Mouse (Mus musculus): ENCODE data around the gene Lamb3. TPM values are rescaled to one million over a fixed set of nuclear protein-coding genes. Genes with fewer than 3 reads are reported as not detected.

Gene Lamb3
- polyA plus RNA-seq, 1 experiment from 2014 or later = 3.1 TPM

DNA sequence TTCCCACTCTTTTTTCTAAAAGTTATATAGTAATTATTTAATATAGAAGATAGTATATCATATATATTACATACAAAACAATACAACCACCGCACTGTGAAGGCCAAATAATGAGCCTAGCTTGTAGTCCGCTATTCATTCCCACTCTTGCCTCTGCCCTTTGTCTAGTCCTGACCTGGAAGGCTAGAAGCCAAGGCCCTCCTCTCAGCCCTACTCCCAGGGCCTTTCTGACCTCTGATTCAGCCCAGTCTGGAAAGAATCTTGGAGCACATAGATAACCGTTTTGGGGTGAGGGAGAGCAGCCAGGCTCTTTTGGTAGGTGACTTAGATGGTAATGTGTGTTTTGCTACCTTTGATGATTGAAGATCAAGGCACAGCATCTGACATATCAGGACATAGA is 86.4 kb downstream of the Lamb3 start:
- no peak overlapping the region for H3K9ac ChIP-seq (ENCODE audit: low read length)
- no peaks in the 10 kb centered on the region for H3K9me3 ChIP-seq (ENCODE audit: control insufficient read depth, low read length)
- H3K4me2 ChIP-seq (ENCODE audit: low read length) = no peak overlapping the region
- H3K27ac ChIP-seq (replicated peaks in 1 of 2; ENCODE audit: control insufficient read depth in 1 of 2, insufficient read depth in 1 of 2, low read depth in 2 of 2, low read length in 2 of 2) = no peak overlapping the region
- no peaks in the 10 kb centered on the region for H3K27me3 ChIP-seq (ENCODE audit: control insufficient read depth, insufficient read depth, low read length)
- no peaks in the 10 kb centered on the region for H3K36me3 ChIP-seq (ENCODE audit: control insufficient read depth, insufficient read depth, low read length)
- no peak overlapping the region for H3K4me3 ChIP-seq (ENCODE audit: control insufficient read depth in 1 of 2, insufficient read depth in 1 of 2, low read depth in 1 of 2, low read length in 2 of 2)
- 62% methylated on average over 3 of the region's 3 CpGs for WGBS
- H3K4me1 ChIP-seq (ENCODE audit: control insufficient read depth in 2 of 2, insufficient read depth in 2 of 2, low read length in 2 of 2) = no peaks in the 10 kb centered on the region
- ATAC-seq (ENCODE audit: insufficient number of reproducible peaks, insufficient read depth, low FRiP score, low read depth) = no peak

DNA sequence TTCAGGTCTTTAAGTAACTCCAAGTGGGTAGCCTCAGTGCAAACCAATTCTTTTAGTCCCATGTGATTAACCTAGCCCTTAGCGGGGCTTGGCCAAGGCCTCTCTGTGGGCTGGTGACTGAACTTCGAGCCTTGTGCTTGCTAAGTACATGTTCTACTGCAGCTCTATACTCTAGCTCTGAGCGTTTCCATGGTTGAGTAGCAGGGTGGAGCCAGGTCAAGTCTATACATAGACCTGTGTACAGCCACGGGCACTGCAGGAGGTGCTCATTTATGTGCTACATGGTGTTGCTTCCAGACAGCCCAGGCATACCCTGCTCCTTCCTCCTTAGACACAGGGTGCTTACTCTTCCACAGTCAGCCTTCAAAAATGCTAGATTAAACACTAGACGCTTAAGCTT is 88.4 kb downstream of the Lamb3 start:
- Histone ChIP-seq H3K27ac (replicated peaks in 1 of 2; ENCODE audit: control insufficient read depth in 1 of 2, insufficient read depth in 1 of 2, low read depth in 2 of 2, low read length in 2 of 2) (no peak overlapping the region), H3K9me3 (ENCODE audit: control insufficient read depth, low read length) (no peaks in the 10 kb centered on the region), H3K9ac (ENCODE audit: low read length) (no peak overlapping the region), H3K27me3 (ENCODE audit: control insufficient read depth, insufficient read depth, low read length) (no peaks in the 10 kb centered on the region), H3K4me3 (ENCODE audit: control insufficient read depth in 1 of 2, insufficient read depth in 1 of 2, low read depth in 1 of 2, low read length in 2 of 2) (no peak overlapping the region), H3K36me3 (ENCODE audit: control insufficient read depth, insufficient read depth, low read length) (no peaks in the 10 kb centered on the region), H3K4me2 (ENCODE audit: low read length) (no peak overlapping the region), H3K4me1 (ENCODE audit: control insufficient read depth in 2 of 2, insufficient read depth in 2 of 2, low read length in 2 of 2) (no peaks in the 10 kb centered on the region)
- no peak for ATAC-seq (ENCODE audit: insufficient number of reproducible peaks, insufficient read depth, low FRiP score, low read depth)
- 75% methylated on average over 5 of the region's 5 CpGs for WGBS

GRCm38 (mm10) chr1:193298141-193298765 is 90.8 kb downstream of the Lamb3 start:
- Histone ChIP-seq H3K4me1 (ENCODE audit: control insufficient read depth in 2 of 2, insufficient read depth in 2 of 2, low read length in 2 of 2) (peaks cover 4% of the 10 kb centered on the region in 2 experiments; a peak in 2 of 4 replicates), H3K27me3 (ENCODE audit: control insufficient read depth, insufficient read depth, low read length) (no peaks in the 10 kb centered on the region), H3K4me2 (ENCODE audit: low read length) (no peak overlapping the region), H3K9ac (ENCODE audit: low read length) (no peak overlapping the region), H3K9me3 (ENCODE audit: control insufficient read depth, low read length) (no peaks in the 10 kb centered on the region), H3K27ac (replicated peaks in 1 of 2; ENCODE audit: control insufficient read depth in 1 of 2, insufficient read depth in 1 of 2, low read depth in 2 of 2, low read length in 2 of 2) (no peak overlapping the region), H3K4me3 (ENCODE audit: control insufficient read depth in 1 of 2, insufficient read depth in 1 of 2, low read depth in 1 of 2, low read length in 2 of 2) (no peak overlapping the region), H3K36me3 (ENCODE audit: control insufficient read depth, insufficient read depth, low read length) (no peaks in the 10 kb centered on the region)
- 79% methylated on average over 3 of the region's 3 CpGs for WGBS
- ATAC-seq (ENCODE audit: insufficient number of reproducible peaks, insufficient read depth, low FRiP score, low read depth) = no peak

DNA sequence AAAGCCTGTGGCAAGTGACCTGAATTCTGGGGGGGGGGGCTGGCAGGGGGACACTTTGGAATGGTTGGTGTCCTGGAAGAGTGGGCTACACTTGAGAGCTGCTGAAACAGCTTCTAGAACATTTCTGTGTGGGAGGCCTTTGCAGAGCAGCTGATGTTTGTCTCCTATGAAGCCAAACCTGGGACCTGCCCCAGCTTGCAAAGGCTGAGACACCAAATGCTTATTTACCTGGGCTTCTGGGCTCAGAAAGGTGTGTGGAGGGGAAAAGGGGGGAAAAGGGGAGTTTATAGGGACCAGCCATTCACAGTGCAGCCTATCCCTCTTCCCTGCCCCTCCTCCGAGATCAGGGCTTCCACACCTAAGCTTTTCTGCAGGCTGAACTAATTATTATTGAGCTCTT is 92.5 kb downstream of the Lamb3 start:
- Histone ChIP-seq H3K36me3 (ENCODE audit: control insufficient read depth, insufficient read depth, low read length) (no peaks in the 10 kb centered on the region), H3K4me3 (ENCODE audit: control insufficient read depth in 1 of 2, insufficient read depth in 1 of 2, low read depth in 1 of 2, low read length in 2 of 2) (no peak overlapping the region), H3K9me3 (ENCODE audit: control insufficient read depth, low read length) (no peaks in the 10 kb centered on the region), H3K27ac (replicated peaks in 1 of 2; ENCODE audit: control insufficient read depth in 1 of 2, insufficient read depth in 1 of 2, low read depth in 2 of 2, low read length in 2 of 2) (no peak overlapping the region), H3K4me1 (ENCODE audit: control insufficient read depth in 2 of 2, insufficient read depth in 2 of 2, low read length in 2 of 2) (peaks cover 4% of the 10 kb centered on the region in 2 experiments; a peak in 2 of 4 replicates), H3K27me3 (ENCODE audit: control insufficient read depth, insufficient read depth, low read length) (no peaks in the 10 kb centered on the region), H3K9ac (ENCODE audit: low read length) (no peak overlapping the region), H3K4me2 (ENCODE audit: low read length) (no peak overlapping the region)
- WGBS = 75% methylated on average over 1 of the region's 1 CpGs
- ATAC-seq (ENCODE audit: insufficient number of reproducible peaks, insufficient read depth, low FRiP score, low read depth) = no peak

DNA sequence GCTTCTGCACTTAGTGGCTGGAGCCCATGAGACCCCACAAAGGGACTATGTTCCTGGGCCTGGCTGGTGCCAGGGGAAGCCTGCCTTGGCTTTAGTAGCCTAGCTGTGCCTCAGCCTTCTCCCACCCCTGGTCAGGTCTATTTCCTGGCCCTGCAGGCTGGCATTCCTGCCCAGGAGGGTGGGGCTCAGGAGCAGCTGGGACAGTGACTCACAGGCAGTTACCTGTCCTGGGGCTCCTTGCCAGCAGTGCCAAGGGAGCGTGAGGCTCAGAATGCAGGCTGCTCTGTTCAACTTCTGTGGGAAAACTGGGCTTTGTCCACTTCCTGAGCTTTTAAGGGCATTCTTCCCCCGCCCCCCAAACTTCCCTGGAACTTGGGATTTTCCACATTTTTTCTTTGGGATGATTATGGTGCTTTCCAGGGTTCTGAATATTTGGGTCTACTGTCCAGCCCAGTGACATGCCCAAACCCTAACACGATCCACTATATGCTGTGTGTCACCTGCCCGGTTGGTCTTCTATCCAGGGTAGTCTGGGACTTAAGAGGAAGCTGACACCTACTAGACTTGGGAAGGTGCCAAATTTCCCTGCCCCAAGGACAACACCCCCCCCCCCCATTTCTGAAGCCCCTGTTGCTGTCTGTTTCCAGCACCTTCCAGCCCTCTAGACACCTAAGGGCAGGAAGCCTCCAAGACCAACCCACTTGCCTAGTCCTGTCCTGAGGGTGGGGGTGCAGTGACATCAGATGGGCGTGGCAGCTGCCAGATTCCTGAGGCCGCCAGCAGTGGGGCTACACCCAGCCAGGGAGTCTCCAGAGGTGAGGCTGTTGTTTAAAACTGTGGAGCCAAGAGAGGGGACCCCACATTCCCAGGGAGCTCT is 94.0 kb downstream of the Lamb3 start:
- Histone ChIP-seq H3K9ac (ENCODE audit: low read length) (no peak overlapping the region), H3K27ac (replicated peaks in 1 of 2; ENCODE audit: control insufficient read depth in 1 of 2, insufficient read depth in 1 of 2, low read depth in 2 of 2, low read length in 2 of 2) (no peak overlapping the region), H3K4me2 (ENCODE audit: low read length) (no peak overlapping the region)

GRCm38 (mm10) chr1:193302093-193302405 is 94.5 kb downstream of the Lamb3 start:
- WGBS = 64% methylated on average over 8 of the region's 8 CpGs
- Histone ChIP-seq H3K27me3 (ENCODE audit: control insufficient read depth, insufficient read depth, low read length) (no peaks in the 10 kb centered on the region), H3K9me3 (ENCODE audit: control insufficient read depth, low read length) (no peaks in the 10 kb centered on the region), H3K4me3 (ENCODE audit: control insufficient read depth in 1 of 2, insufficient read depth in 1 of 2, low read depth in 1 of 2, low read length in 2 of 2) (no peak overlapping the region), H3K36me3 (ENCODE audit: control insufficient read depth, insufficient read depth, low read length) (no peaks in the 10 kb centered on the region), H3K4me1 (ENCODE audit: control insufficient read depth in 2 of 2, insufficient read depth in 2 of 2, low read length in 2 of 2) (peaks cover 4% of the 10 kb centered on the region in 2 experiments; a peak in 2 of 4 replicates), H3K9ac (ENCODE audit: low read length) (no peak overlapping the region), H3K4me2 (ENCODE audit: low read length) (no peak overlapping the region), H3K27ac (replicated peaks in 1 of 2; ENCODE audit: control insufficient read depth in 1 of 2, insufficient read depth in 1 of 2, low read depth in 2 of 2, low read length in 2 of 2) (no peak overlapping the region)
- no peak; the same call in 1 of the 2 replicates for ATAC-seq (ENCODE audit: insufficient number of reproducible peaks, insufficient read depth, low FRiP score, low read depth)

More for the DNA sequence above, 94.0 kb downstream of the Lamb3 start:
- no peak for ATAC-seq (ENCODE audit: insufficient number of reproducible peaks, insufficient read depth, low FRiP score, low read depth)
- Histone ChIP-seq H3K4me3 (ENCODE audit: control insufficient read depth in 1 of 2, insufficient read depth in 1 of 2, low read depth in 1 of 2, low read length in 2 of 2) (no peak overlapping the region), H3K4me1 (ENCODE audit: control insufficient read depth in 2 of 2, insufficient read depth in 2 of 2, low read length in 2 of 2) (peaks cover 4% of the 10 kb centered on the region in 2 experiments; a peak in 2 of 4 replicates), H3K27me3 (ENCODE audit: control insufficient read depth, insufficient read depth, low read length) (no peaks in the 10 kb centered on the region), H3K36me3 (ENCODE audit: control insufficient read depth, insufficient read depth, low read length) (no peaks in the 10 kb centered on the region), H3K9me3 (ENCODE audit: control insufficient read depth, low read length) (no peaks in the 10 kb centered on the region)
- 52% methylated on average over 6 of the region's 6 CpGs for WGBS

- Histone ChIP-seq H3K27ac (replicated peaks in 1 of 2; ENCODE audit: control insufficient read depth in 1 of 2, insufficient read depth in 1 of 2, low read depth in 2 of 2, low read length in 2 of 2) (no peak overlapping the region), H3K4me1 (ENCODE audit: control insufficient read depth in 2 of 2, insufficient read depth in 2 of 2, low read length in 2 of 2) (peaks cover 4% of the 10 kb centered on the region in 2 experiments; a peak in 2 of 4 replicates), H3K4me2 (ENCODE audit: low read length) (no peak overlapping the region), H3K4me3 (ENCODE audit: control insufficient read depth in 1 of 2, insufficient read depth in 1 of 2, low read depth in 1 of 2, low read length in 2 of 2) (no peak overlapping the region), H3K27me3 (ENCODE audit: control insufficient read depth, insufficient read depth, low read length) (no peaks in the 10 kb centered on the region), H3K9ac (ENCODE audit: low read length) (no peak overlapping the region), H3K36me3 (ENCODE audit: control insufficient read depth, insufficient read depth, low read length) (no peaks in the 10 kb centered on the region), H3K9me3 (ENCODE audit: control insufficient read depth, low read length) (no peaks in the 10 kb centered on the region)
- 60% methylated on average over 2 of the region's 2 CpGs for WGBS
- no peak for ATAC-seq (ENCODE audit: insufficient number of reproducible peaks, insufficient read depth, low FRiP score, low read depth)
Measured at GRCm38 (mm10) chr1:193303096-193303495, 95.6 kb downstream of the Lamb3 start.
